Mouse (Mus musculus) stomach, postnatal 0 days (tissue): ENCODE measurements around the gene Arhgef3.

ENCODE experiments used
- CTCF ChIP-seq: IDR thresholded peaks from 2 replicates; pipeline ENCODE4 v1.5.1; 2016; ENCODE audit warnings: antibody characterized with exemption, low read depth, mild to moderate bottlenecking, moderate library complexity
- EP300 ChIP-seq: optimal IDR thresholded peaks from 2 replicates; pipeline ENCODE3; 2016; ENCODE audit warnings: antibody characterized with exemption

- TF ChIP-seq CTCF = no peak
- no peak for TF ChIP-seq EP300
These were observed 42.7 kb upstream of the Arhgef3 start for GRCm38 (mm10) chr14:27071985-27072384.
